Mouse (Mus musculus) olfactory bulb, adult 2 months (tissue): ENCODE data around the gene Aanat.

Experiments used
- CTCF ChIP-seq: fragments of 200-500 bp; IDR thresholded peaks from 2 replicates; pipeline ENCODE4 v1.5.1; 2012; ENCODE audit warnings: low read depth, mild to moderate bottlenecking, low read length, moderate library complexity; ENCODE audit not compliant: insufficient read depth
- POLR2A ChIP-seq: fragments of 200-500 bp; IDR thresholded peaks from 2 replicates; pipeline ENCODE4 v1.6.1; 2012; ENCODE audit warnings: mild to moderate bottlenecking, low read depth, low read length, moderate library complexity; ENCODE audit not compliant: insufficient read depth

- no peak for TF ChIP-seq CTCF
- no peak for TF ChIP-seq POLR2A
These were observed 35.0 kb downstream of the Aanat start for GRCm38 (mm10) chr11:116621258-116621704.
